Mouse (Mus musculus) C2C12 (cell line): ENCODE data around the gene Oscar. TPM values are rescaled to one million over a fixed set of nuclear protein-coding genes. Genes with fewer than 3 reads are reported as not detected.
"Not testable (repeated sequence)": the region's sequence is repeated elsewhere in the genome, so short reads cannot be mapped to it uniquely, and the experiment has no call there.

ENCODE experiments used
- H3K27me3 ChIP-seq: one replicate; pipeline ENCODE4 v1.6.1; 2011; ENCODE audit not compliant: control insufficient read depth, insufficient read depth, insufficient read length
- H3K36me3 ChIP-seq: one replicate; pipeline ENCODE4 v1.6.1; 2011; ENCODE audit not compliant: control insufficient read depth, insufficient read depth
- H3K4me3 ChIP-seq: one replicate; pipeline ENCODE4 v1.5.1; 2011; ENCODE audit warnings: mild to moderate bottlenecking, control low read depth; ENCODE audit not compliant: poor library complexity, insufficient read depth, severe bottlenecking
- H3K79me2 ChIP-seq: one replicate; pipeline ENCODE4 v1.6.1; 2011; ENCODE audit not compliant: control insufficient read depth, insufficient read depth
- H3K79me3 ChIP-seq: one replicate; pipeline ENCODE4 v1.6.1; 2011; ENCODE audit warnings: low read depth, control low read depth
- H3ac ChIP-seq: one replicate; pipeline ENCODE3; 2011; ENCODE audit warnings: low read depth; ENCODE audit not compliant: control insufficient read depth, insufficient read length
- CEBPB ChIP-seq: IDR thresholded peaks from one replicate; pipeline ENCODE4 v1.6.1; 2011; ENCODE audit warnings: low read depth, mild to moderate bottlenecking, control low read depth, moderate library complexity
- CTCF ChIP-seq: IDR thresholded peaks from one replicate; pipeline ENCODE4 v1.5.1; 2011; ENCODE audit not compliant: control insufficient read depth, insufficient read depth, insufficient read length
- FOSL1 ChIP-seq: IDR thresholded peaks from one replicate; pipeline ENCODE4 v1.8.0; 2011; ENCODE audit warnings: mild to moderate bottlenecking, low read length; ENCODE audit not compliant: poor library complexity, insufficient read depth, severe bottlenecking
- MAX ChIP-seq: IDR thresholded peaks from one replicate; pipeline ENCODE4 v1.6.1; 2011; ENCODE audit warnings: mild to moderate bottlenecking, control low read depth
- MYOD1 ChIP-seq: IDR thresholded peaks from one replicate; pipeline ENCODE4 v1.6.1; 2011; ENCODE audit warnings: low read depth; ENCODE audit not compliant: control insufficient read depth, insufficient read length
- MYOG ChIP-seq: IDR thresholded peaks from one replicate; pipeline ENCODE4 v1.6.1; 2011; ENCODE audit not compliant: control insufficient read depth, insufficient read length; ENCODE audit errors: extremely low read depth
- USF1 ChIP-seq: IDR thresholded peaks from one replicate; pipeline ENCODE4 v1.6.1; 2011; ENCODE audit warnings: low read depth, mild to moderate bottlenecking, control low read depth, moderate library complexity
- polyA plus RNA-seq: library from polyadenylated mRNA; unstranded; fragments of >200 nt; fragmentation: generic; extraction: Trizol; gene quantifications from one replicate; pipeline ENCODE4 v1.2.1, GENCODE M21; 2012; ENCODE audit warnings: missing spikeins

The Oscar gene
- polyA plus RNA-seq, 1 experiment, result 0.05 TPM

GRCm38 (mm10) chr7:3606798-3607197 is 9.2 kb downstream of the Oscar start:
- H3K79me3 ChIP-seq, result no peaks in the 10 kb centered on the region
- H3K79me2 ChIP-seq, result no peaks in the 10 kb centered on the region
- H3K27me3 ChIP-seq, result peaks cover 7% of the 10 kb centered on the region
- no peaks in the 10 kb centered on the region for H3K36me3 ChIP-seq
- TF ChIP-seq CEBPB (peak; percentile 18), CTCF (no peak), MYOD1 (no peak), USF1 (no peak), MYOG (no peak)
- no peak overlapping the region for H3K4me3 ChIP-seq
- H3ac ChIP-seq, result no peak overlapping the region

- H3K79me3 ChIP-seq, result no peaks in the 10 kb centered on the region
- no peak overlapping the region for H3K4me3 ChIP-seq
- no peaks in the 10 kb centered on the region for H3K36me3 ChIP-seq
- no peaks in the 10 kb centered on the region for H3K27me3 ChIP-seq
- H3K79me2 ChIP-seq, result no peaks in the 10 kb centered on the region
- TF ChIP-seq MYOD1, result no peak
- TF ChIP-seq CTCF, result peak; percentile 18
- TF ChIP-seq FOSL1, result no peak
- TF ChIP-seq MYOG, result no peak
- TF ChIP-seq MAX, result no peak
- no peak for TF ChIP-seq USF1
- no peak overlapping the region for H3ac ChIP-seq
Observed at GRCm38 (mm10) chr7:3601119-3601518, 14.8 kb downstream of the Oscar start.

DNA sequence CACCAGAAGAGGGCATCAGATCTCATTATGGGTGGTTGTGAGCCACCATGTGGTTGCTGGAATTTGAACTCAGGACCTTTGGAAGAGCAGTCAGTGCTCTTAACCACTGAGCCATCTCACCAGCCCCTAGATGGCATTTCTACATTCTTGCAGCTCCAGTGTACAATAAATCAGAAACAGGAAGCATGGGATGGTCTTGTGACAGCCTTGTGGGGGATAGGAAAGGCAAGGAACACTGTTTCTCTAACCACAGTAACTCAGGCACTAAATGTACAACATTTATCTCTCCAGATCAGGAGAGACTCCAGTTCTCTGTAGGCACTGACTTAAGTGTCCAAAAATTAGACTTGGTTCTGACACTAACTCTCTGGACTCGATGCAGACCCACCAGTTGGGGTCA is 18.2 kb downstream of the Oscar start:
- H3K27me3 ChIP-seq, H3K79me3 ChIP-seq, H3ac ChIP-seq: not testable (repeated sequence)

GRCm38 (mm10) chr7:3595146-3595545 is 20.8 kb downstream of the Oscar start:
- no peaks in the 10 kb centered on the region for H3K27me3 ChIP-seq
- no peaks in the 10 kb centered on the region for H3K36me3 ChIP-seq
- no peak overlapping the region for H3ac ChIP-seq
- H3K79me2 ChIP-seq, result no peaks in the 10 kb centered on the region
- TF ChIP-seq MYOD1 (no peak), MAX (no peak), FOSL1 (no peak), MYOG (no peak), USF1 (no peak), CEBPB (no peak), CTCF (no peak)
- H3K4me3 ChIP-seq, result no peak overlapping the region
- H3K79me3 ChIP-seq, result no peaks in the 10 kb centered on the region

More for the DNA sequence above, 18.2 kb downstream of the Oscar start:
- not testable (repeated sequence) for H3K4me3 ChIP-seq, H3K79me2 ChIP-seq, H3K36me3 ChIP-seq

DNA sequence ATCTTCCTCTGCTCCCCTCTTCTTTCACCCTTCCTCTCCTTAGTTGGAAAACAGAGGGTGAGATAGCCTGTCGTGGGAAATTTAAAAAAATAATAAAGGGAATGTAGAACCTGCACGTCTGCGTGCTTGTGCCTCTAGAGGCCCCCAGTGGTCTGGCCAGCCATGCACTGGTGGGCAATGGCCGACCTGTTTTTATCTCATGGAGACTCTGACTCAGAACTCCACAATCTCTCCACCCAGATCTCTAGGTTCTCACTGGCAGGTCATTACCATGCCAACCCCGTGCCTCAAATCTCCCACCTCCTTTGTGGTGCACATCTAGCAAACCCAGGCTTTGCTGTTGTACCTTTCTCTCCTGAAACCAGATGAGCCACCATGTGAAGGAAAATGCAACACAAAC is 21.3 kb downstream of the Oscar start:
- no peaks in the 10 kb centered on the region for H3K79me2 ChIP-seq
- no peaks in the 10 kb centered on the region for H3K27me3 ChIP-seq
- no peak overlapping the region for H3K4me3 ChIP-seq
- TF ChIP-seq CEBPB (no peak), MAX (no peak)
- no peaks in the 10 kb centered on the region for H3K36me3 ChIP-seq
- H3K79me3 ChIP-seq, result no peaks in the 10 kb centered on the region
- no peak overlapping the region for H3ac ChIP-seq

- no peak overlapping the region for H3ac ChIP-seq
- no peaks in the 10 kb centered on the region for H3K79me2 ChIP-seq
Observed at GRCm38 (mm10) chr7:3593855-3594254, 22.1 kb downstream of the Oscar start.

More at GRCm38 (mm10) chr7:3593855-3594254, 22.1 kb downstream of the Oscar start:
- TF ChIP-seq USF1, result no peak
- TF ChIP-seq CEBPB, result no peak
- TF ChIP-seq MAX, result no peak
- no peak for TF ChIP-seq CTCF
- no peak for TF ChIP-seq MYOD1
- TF ChIP-seq MYOG, result no peak
- no peak for TF ChIP-seq FOSL1
- Histone ChIP-seq H3K4me3 (no peak overlapping the region), H3K36me3 (no peaks in the 10 kb centered on the region), H3K27me3 (no peaks in the 10 kb centered on the region), H3K79me3 (no peaks in the 10 kb centered on the region)
